Mouse (Mus musculus): ENCODE results near the gene Gm9887.

GRCm38 (mm10) chr12:69411936-69412335, 39.7 kb upstream of the Gm9887 start:
- TF ChIP-seq GATA1 (IDR thresholded peaks at IDR 0.05; ENCODE audit: low read length) (no peak), TAL1 (IDR thresholded peaks at IDR 0.05; ENCODE audit: low read length) (no peak)
